In genomic region chr16:46538092-46538491, GRCm38 (mm10) we compare ENCODE assay signal across 21 mouse cellular contexts. TPM values are rescaled to one million over a fixed set of nuclear protein-coding genes. Genes with fewer than 3 reads are reported as not detected.
A peak's percentile ranks its signal among the peaks of the same experiment; 100 is the strongest.
DNase-seq lines count a peak whose midpoint lies in the region; ATAC-seq lines count a peak whose summit lies in the region.
"Had no signal": no experiment of that assay in that cellular context is flagged by ENCODE, and none has a peak within 500 bp of the region (broad histone marks: within the 10 kb centered on the region; RNA-seq: fewer than 3 reads in every experiment).

No protein-coding gene starts in this region.

- no peak for ATAC-seq in forebrain, embryonic 14.5 days
- ATAC-seq: CD4-positive, CD25-positive, alpha-beta regulatory T cell, adult 4 months; inflammation-experienced regulatory T-cells, adult 6 months had no signal

- H3K9me3 ChIP-seq in forebrain, embryonic 14.5 days (replicated peaks; ENCODE audit: control insufficient read depth, low read length): no peaks in the 10 kb centered on the region
- H3K9me3 ChIP-seq in forebrain, embryonic 10.5 days: no peaks in the 10 kb centered on the region
- H3K9me3 ChIP-seq: embryonic facial prominence, embryonic 10.5 days; heart, embryonic 13.5 days; hindbrain, embryonic 15.5 days had no signal

- DNase-seq in forebrain, embryonic 14.5 days (ENCODE audit: low spot score): peak; percentile 7
- no peak for DNase-seq in forebrain, embryonic 10.5 days (ENCODE audit: extremely low spot score, low spot score)
- peak; percentile 22 for DNase-seq in layer of hippocampus, adult 11-12 months (ENCODE audit: low spot score)
- no peak for DNase-seq in layer of hippocampus, postnatal 10 days (ENCODE audit: low spot score in 2 of 2)
- peak; percentile 17 to 29 for DNase-seq in layer of hippocampus, adult 8-10 months (ENCODE audit: low spot score in 2 of 2)
- DNase-seq in telencephalon, adult 2 months (ENCODE audit: low read depth, low spot score): peak; percentile 19
- DNase-seq in urinary bladder, postnatal 4 days (ENCODE audit: low spot score in 2 of 2): no peak
- no peak for DNase-seq in kidney, adult 11 months
- DNase-seq: adrenal gland, postnatal 10 days; B cell, adult 2 months; cerebellum, adult 2 months; cerebellum, postnatal 10 days; gastrocnemius, postnatal 25 days; heart, adult 11 months; heart, postnatal 36 days had no signal

- no peaks in the 10 kb centered on the region for H3K27me3 ChIP-seq in forebrain, embryonic 14.5 days (replicated peaks; ENCODE audit: control insufficient read depth, insufficient read depth, low read length)
- H3K27me3 ChIP-seq in forebrain, embryonic 10.5 days (ENCODE audit: poor library complexity, severe bottlenecking): no peaks in the 10 kb centered on the region
- H3K27me3 ChIP-seq: heart, embryonic 13.5 days; hindbrain, embryonic 15.5 days had no signal

- no peak overlapping the region for H3K9ac ChIP-seq in forebrain, embryonic 14.5 days (ENCODE audit: low read length)
- H3K9ac ChIP-seq: heart, embryonic 13.5 days; hindbrain, embryonic 15.5 days had no signal

- WGBS in forebrain, embryonic 14.5 days: 71% methylated on average over 3 of the region's 3 CpGs
- 84% methylated on average over 3 of the region's 3 CpGs for WGBS in forebrain, embryonic 10.5 days

- H3K4me2 ChIP-seq in forebrain, embryonic 14.5 days (ENCODE audit: low read length): no peak overlapping the region
- H3K4me2 ChIP-seq: heart, embryonic 13.5 days; hindbrain, embryonic 15.5 days had no signal

- H3K4me3 ChIP-seq in forebrain, embryonic 14.5 days (ENCODE audit: low read depth, low read length): no peak overlapping the region
- no peak overlapping the region for H3K4me3 ChIP-seq in forebrain, embryonic 10.5 days
- H3K4me3 ChIP-seq: embryonic facial prominence, embryonic 10.5 days; heart, embryonic 13.5 days; hindbrain, embryonic 15.5 days had no signal

- no peak overlapping the region for H3K27ac ChIP-seq in forebrain, embryonic 14.5 days (ENCODE audit: low read depth, low read length)
- H3K27ac ChIP-seq in forebrain, embryonic 10.5 days: no peak overlapping the region
- H3K27ac ChIP-seq: embryonic facial prominence, embryonic 10.5 days; heart, embryonic 13.5 days; hindbrain, embryonic 15.5 days had no signal

- no peaks in the 10 kb centered on the region for H3K4me1 ChIP-seq in forebrain, embryonic 14.5 days (ENCODE audit: control insufficient read depth, insufficient read depth, low read length)
- H3K4me1 ChIP-seq in forebrain, embryonic 10.5 days: no peaks in the 10 kb centered on the region
- H3K4me1 ChIP-seq: embryonic facial prominence, embryonic 10.5 days; heart, embryonic 13.5 days; hindbrain, embryonic 15.5 days had no signal

- H3K36me3 ChIP-seq in forebrain, embryonic 14.5 days (ENCODE audit: control insufficient read depth, insufficient read depth, low read length): no peaks in the 10 kb centered on the region
- no peaks in the 10 kb centered on the region for H3K36me3 ChIP-seq in forebrain, embryonic 10.5 days (replicated peaks)
- H3K36me3 ChIP-seq: embryonic facial prominence, embryonic 10.5 days; G1E; heart, embryonic 13.5 days; hindbrain, embryonic 15.5 days had no signal

RNA-seq across cellular contexts. Expression of gene Nectin3, which starts 39.8 kb away (rescaled TPM):
- polyA plus RNA-seq in forebrain, embryonic 14.5 days (2014; fragmentation: Nextera tagmentation; extraction: Ambion mirVana): 10.2 and 13.6 TPM in 2 replicates
- 30.6 and 36.8 TPM in 2 replicates for polyA plus RNA-seq in forebrain, embryonic 10.5 days (2016; fragmentation: Nextera tagmentation; extraction: Ambion mirVana)
- total RNA-seq in layer of hippocampus, postnatal 10 days (2021): 10 to 100 TPM; 75.8 to 89.9 TPM
- total RNA-seq in layer of hippocampus, adult 8-10 months (2022): 10 to 100 TPM; 43.5 to 59.5 (median 55.4) TPM
- polyA plus RNA-seq: CD4-positive, CD25-positive, alpha-beta regulatory T cell, adult 4 months; G1E; inflammation-experienced regulatory T-cells, adult 6 months had no signal

Comparison
In these comparisons a context has a peak if more than half of its experiments do, and no peak if none do; other contexts are left out.
1. DNase-seq: peak in forebrain, embryonic 14.5 days (single experiment), layer of hippocampus, adult 11-12 months (single experiment), layer of hippocampus, adult 8-10 months (2 of 2) and telencephalon, adult 2 months (single experiment); none in forebrain, embryonic 10.5 days (single experiment), layer of hippocampus, postnatal 10 days (0 of 2), urinary bladder, postnatal 4 days (0 of 2) and kidney, adult 11 months (single experiment).